Comparison of ENCODE assay signal across 8 mouse cellular contexts in genomic region chr2:130642684-130643369, GRCm38 (mm10). TPM values are rescaled to one million over a fixed set of nuclear protein-coding genes. Genes with fewer than 3 reads are reported as not detected.
A peak's percentile ranks its signal among the peaks of the same experiment; 100 is the strongest.
DNase-seq lines count a peak whose midpoint lies in the region; ATAC-seq lines count a peak whose summit lies in the region.

TSS of gene Lzts3 (minus strand) at chr2:130642803.

- peak within 1 kb of the TSS; percentile 66 for H3K4me3 ChIP-seq in forebrain, embryonic 11.5 days (ENCODE audit: low read depth, low read length)
- H3K4me3 ChIP-seq in heart, embryonic 15.5 days, result peak within 1 kb of the TSS; percentile 78
- peak within 1 kb of the TSS; percentile 69 for H3K4me3 ChIP-seq in liver, embryonic 13.5 days (replicated peaks)
- H3K4me3 ChIP-seq in stomach, embryonic 15.5 days (replicated peaks), result peak within 1 kb of the TSS; percentile 73

- peaks cover 6% of the 10 kb centered on the region; the same call in 1 of the 2 replicates for H3K4me1 ChIP-seq in forebrain, embryonic 11.5 days (replicated peaks; ENCODE audit: control insufficient read depth, insufficient read depth, low read length)
- H3K4me1 ChIP-seq in heart, embryonic 15.5 days (replicated peaks), result peaks cover 8% of the 10 kb centered on the region
- peaks cover 27% of the 10 kb centered on the region for H3K4me1 ChIP-seq in liver, embryonic 13.5 days (replicated peaks)
- H3K4me1 ChIP-seq in stomach, embryonic 15.5 days, result peaks cover 7% of the 10 kb centered on the region; the same call in 1 of the 2 replicates

- peak within 1 kb of the TSS; percentile 97 for H3K4me2 ChIP-seq in forebrain, embryonic 11.5 days (ENCODE audit: low read depth, low read length, severe bottlenecking)
- peak within 1 kb of the TSS; percentile 100 for H3K4me2 ChIP-seq in heart, embryonic 15.5 days
- peak within 1 kb of the TSS; percentile 98 for H3K4me2 ChIP-seq in liver, embryonic 13.5 days
- H3K4me2 ChIP-seq in stomach, embryonic 15.5 days, result peak within 1 kb of the TSS; percentile 97

- no peaks in the 10 kb centered on the region for H3K36me3 ChIP-seq in forebrain, embryonic 11.5 days (ENCODE audit: control insufficient read depth, insufficient read depth, low read length)
- H3K36me3 ChIP-seq in heart, embryonic 15.5 days, result no peaks in the 10 kb centered on the region
- 0 out of 2 replicates have a peak, but pooled peaks cover 5% of the 10 kb centered on the region for H3K36me3 ChIP-seq in liver, embryonic 13.5 days
- no peaks in the 10 kb centered on the region for H3K36me3 ChIP-seq in stomach, embryonic 15.5 days

- peak; percentile 96 for ATAC-seq in forebrain, embryonic 11.5 days (replicated peaks; ENCODE audit: low FRiP score)
- peak; percentile 96 for ATAC-seq in heart, embryonic 15.5 days (replicated peaks; ENCODE audit: insufficient number of reproducible peaks, insufficient read depth, low FRiP score, low read depth)
- peak; percentile 97 for ATAC-seq in liver, embryonic 13.5 days (ENCODE audit: low read depth)
- ATAC-seq in stomach, embryonic 15.5 days (ENCODE audit: insufficient read depth, low FRiP score, low read depth), result peak; percentile 92

- H3K27me3 ChIP-seq in forebrain, embryonic 11.5 days (ENCODE audit: control insufficient read depth, insufficient read depth, low read length), result peaks cover 6% of the 10 kb centered on the region; the same call in 1 of the 2 replicates
- peaks cover 30% of the 10 kb centered on the region for H3K27me3 ChIP-seq in heart, embryonic 15.5 days
- H3K27me3 ChIP-seq in liver, embryonic 13.5 days, result peaks cover 42% of the 10 kb centered on the region
- H3K27me3 ChIP-seq in stomach, embryonic 15.5 days (replicated peaks), result no peaks in the 10 kb centered on the region

- WGBS in forebrain, embryonic 11.5 days, result 4% methylated on average over 26 of the region's 40 CpGs
- WGBS in heart, embryonic 15.5 days, result 3% methylated on average over 40 of the region's 40 CpGs
- 2% methylated on average over 40 of the region's 40 CpGs for WGBS in liver, embryonic 13.5 days (ENCODE audit: insufficient replicate concordance)
- 3% methylated on average over 34 of the region's 40 CpGs for WGBS in stomach, embryonic 15.5 days

- no peaks in the 10 kb centered on the region for H3K9me3 ChIP-seq in forebrain, embryonic 11.5 days (ENCODE audit: control insufficient read depth, low read length)
- no peaks in the 10 kb centered on the region for H3K9me3 ChIP-seq in heart, embryonic 15.5 days (replicated peaks)
- no peaks in the 10 kb centered on the region for H3K9me3 ChIP-seq in liver, embryonic 13.5 days (replicated peaks)
- no peaks in the 10 kb centered on the region for H3K9me3 ChIP-seq in stomach, embryonic 15.5 days

- H3K27ac ChIP-seq in forebrain, embryonic 11.5 days (ENCODE audit: low read depth, low read length), result 0 out of 2 replicates have a peak within 1 kb of the TSS, but pooled peaks have one; percentile 12
- peak within 1 kb of the TSS; percentile 34; the same call in 1 of the 2 replicates for H3K27ac ChIP-seq in heart, embryonic 15.5 days
- H3K27ac ChIP-seq in liver, embryonic 13.5 days, result no peak within 1 kb of the TSS
- 0 out of 2 replicates have a peak within 1 kb of the TSS, but pooled peaks have one; percentile 32 for H3K27ac ChIP-seq in stomach, embryonic 15.5 days

- peak; percentile 74 to 78 for DNase-seq in CD8-positive naive resting alpha-beta T cell, adult 2 months (ENCODE audit: low read depth in 2 of 2, low spot score in 2 of 2)
- DNase-seq in c-Kit-positive CD71-positive TER-119-negative erythroid progenitor cells, embryonic 14.5 days (ENCODE audit: low read depth), result peak; percentile 81
- peak; percentile 97 for DNase-seq in forebrain, embryonic 11.5 days (ENCODE audit: low spot score)
- peak; percentile 93 to 97 for DNase-seq in kidney, postnatal 25 days
- peak; percentile 93 for DNase-seq in liver, embryonic 13.5 days
- DNase-seq in natural killer cell, adult 2 months (ENCODE audit: low spot score in 2 of 2), result peak; percentile 84 to 89

- peak within 1 kb of the TSS; percentile 75 for H3K9ac ChIP-seq in forebrain, embryonic 11.5 days (ENCODE audit: low read length)
- peak within 1 kb of the TSS; percentile 80 for H3K9ac ChIP-seq in heart, embryonic 15.5 days
- peak within 1 kb of the TSS; percentile 82 for H3K9ac ChIP-seq in liver, embryonic 13.5 days
- H3K9ac ChIP-seq in stomach, embryonic 15.5 days, result peak within 1 kb of the TSS; percentile 54

RNA-seq across cellular contexts. Expression of gene Lzts3, which starts in this region (rescaled TPM):
- polyA plus RNA-seq in forebrain, embryonic 11.5 days (2014; fragmentation: Nextera tagmentation; extraction: Ambion mirVana), result 1.6 and 1.7 TPM in 2 replicates
- polyA plus RNA-seq in heart, embryonic 15.5 days (2015; fragmentation: Nextera tagmentation; extraction: Ambion mirVana), result 1.8 and 2.6 TPM in 2 replicates
- polyA plus RNA-seq in liver, embryonic 13.5 days (2015; fragmentation: Nextera tagmentation; extraction: Ambion mirVana), result 0.95 and 1.3 TPM in 2 replicates
- polyA plus RNA-seq in stomach, embryonic 15.5 days (2015; fragmentation: Nextera tagmentation; extraction: Ambion mirVana), result 9.9 and 11.9 TPM in 2 replicates
